In the genomic region with DNA sequence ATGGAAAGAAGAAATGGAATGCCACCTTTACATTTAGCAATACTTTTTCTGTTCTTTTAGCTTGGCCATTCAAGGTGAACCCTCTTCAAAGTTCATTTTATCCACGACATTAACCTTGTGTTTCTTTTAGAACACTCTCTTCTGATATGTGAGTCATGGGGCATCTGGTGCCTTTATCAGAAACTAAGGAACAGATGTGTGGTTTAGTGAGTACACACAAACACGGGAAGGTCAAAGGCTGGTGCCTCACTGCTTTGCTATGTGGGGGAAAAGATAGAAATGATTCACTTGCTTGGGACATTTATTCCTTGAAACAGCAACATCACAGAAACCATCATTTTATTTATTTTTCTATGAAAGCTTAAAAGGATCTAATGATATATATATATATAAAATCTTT, we compare ENCODE assay signal across 25 mouse cellular contexts.
DNase-seq lines count a peak whose midpoint lies in the region; ATAC-seq and TF ChIP-seq lines count a peak whose summit lies in the region.
"Had no signal": no experiment of that assay in that cellular context is flagged by ENCODE, and none has a peak within 500 bp of the region (broad histone marks: within the 10 kb centered on the region; RNA-seq: fewer than 3 reads in every experiment).

No protein-coding gene starts in this region.

- no peak for TF ChIP-seq CTCF in intestine, postnatal 0 days (IDR thresholded peaks at IDR 0.05; ENCODE audit: low read depth)

- no peaks in the 10 kb centered on the region for H3K9me3 ChIP-seq in intestine, postnatal 0 days (ENCODE audit: control insufficient read depth)
- H3K9me3 ChIP-seq: embryonic facial prominence, embryonic 10.5 days; embryonic facial prominence, embryonic 13.5 days; forebrain, embryonic 12.5 days; forebrain, embryonic 15.5 days; heart, embryonic 12.5 days; heart, embryonic 15.5 days; hindbrain, embryonic 15.5 days had no signal

- peak; percentile 84 for ATAC-seq in intestine, postnatal 0 days
- ATAC-seq: activated CD4-positive, CD25-positive, alpha-beta regulatory T cell, adult 4 months; forebrain, embryonic 15.5 days had no signal

- DNase-seq in adrenal gland, adult 8-10 months = peak; percentile 16
- DNase-seq in adrenal gland, postnatal 4 days (ENCODE audit: low spot score in 2 of 2) = no peak
- DNase-seq in 3T3-L1 (ENCODE audit: low read depth, low spot score) = peak; percentile 43
- DNase-seq in adrenal gland, postnatal 36 days = peak; percentile 4 to 25
- DNase-seq in kidney, postnatal 4 days = no peak
- DNase-seq: cerebellum, adult 11-12 months; cerebellum, adult 8-10 months; cerebellum, postnatal 10 days; cerebellum, postnatal 36 days; embryo, embryonic 11 days; gastrocnemius, postnatal 25 days; heart, adult 18-20 months; heart, postnatal 10 days; heart, postnatal 4 days; kidney, adult 2 months had no signal

- no peaks in the 10 kb centered on the region for H3K4me1 ChIP-seq in intestine, postnatal 0 days (replicated peaks; ENCODE audit: control insufficient read depth, insufficient read depth, low read length)
- H3K4me1 ChIP-seq: embryonic facial prominence, embryonic 10.5 days; embryonic facial prominence, embryonic 13.5 days; forebrain, embryonic 12.5 days; forebrain, embryonic 15.5 days; heart, embryonic 12.5 days; heart, embryonic 15.5 days; hindbrain, embryonic 15.5 days had no signal

- H3K9ac ChIP-seq in intestine, postnatal 0 days (ENCODE audit: low read depth, low read length) = no peak overlapping the region
- H3K9ac ChIP-seq: embryonic facial prominence, embryonic 13.5 days; forebrain, embryonic 12.5 days; forebrain, embryonic 15.5 days; heart, embryonic 12.5 days; heart, embryonic 15.5 days; hindbrain, embryonic 15.5 days had no signal

- no peaks in the 10 kb centered on the region for H3K36me3 ChIP-seq in intestine, postnatal 0 days (ENCODE audit: control insufficient read depth, insufficient read depth)
- H3K36me3 ChIP-seq: embryonic facial prominence, embryonic 10.5 days; embryonic facial prominence, embryonic 13.5 days; forebrain, embryonic 12.5 days; forebrain, embryonic 15.5 days; heart, embryonic 12.5 days; heart, embryonic 15.5 days; hindbrain, embryonic 15.5 days had no signal

- 23% methylated on average over 2 of the region's 2 CpGs for WGBS in intestine, postnatal 0 days

- H3K27ac ChIP-seq in intestine, postnatal 0 days (ENCODE audit: low read depth, low read length) = no peak overlapping the region
- H3K27ac ChIP-seq: embryonic facial prominence, embryonic 10.5 days; embryonic facial prominence, embryonic 13.5 days; forebrain, embryonic 12.5 days; forebrain, embryonic 15.5 days; heart, embryonic 15.5 days; hindbrain, embryonic 15.5 days had no signal

- no peaks in the 10 kb centered on the region for H3K27me3 ChIP-seq in intestine, postnatal 0 days (replicated peaks; ENCODE audit: control insufficient read depth, insufficient read depth, low read length)
- H3K27me3 ChIP-seq: embryonic facial prominence, embryonic 13.5 days; forebrain, embryonic 12.5 days; forebrain, embryonic 15.5 days; heart, embryonic 12.5 days; heart, embryonic 15.5 days; hindbrain, embryonic 15.5 days had no signal

- H3K4me2 ChIP-seq in intestine, postnatal 0 days (replicated peaks; ENCODE audit: low read depth) = no peak overlapping the region
- H3K4me2 ChIP-seq: embryonic facial prominence, embryonic 13.5 days; forebrain, embryonic 12.5 days; forebrain, embryonic 15.5 days; heart, embryonic 12.5 days; heart, embryonic 15.5 days; hindbrain, embryonic 15.5 days had no signal

- no peak overlapping the region for H3K4me3 ChIP-seq in intestine, postnatal 0 days (ENCODE audit: low read depth, low read length)
- H3K4me3 ChIP-seq: embryonic facial prominence, embryonic 10.5 days; embryonic facial prominence, embryonic 13.5 days; erythroblast, embryonic 14.5 days; forebrain, embryonic 12.5 days; forebrain, embryonic 15.5 days; heart, embryonic 12.5 days; heart, embryonic 15.5 days; hindbrain, embryonic 15.5 days had no signal

Comparison
In these comparisons a context has a peak if more than half of its experiments do, and no peak if none do; other contexts are left out.
1. DNase-seq: peak in adrenal gland, adult 8-10 months (single experiment), 3T3-L1 (single experiment) and adrenal gland, postnatal 36 days (2 of 2); none in adrenal gland, postnatal 4 days (0 of 2) and kidney, postnatal 4 days (0 of 2).